Mouse (Mus musculus): ENCODE data around the gene Runx1. TPM values are rescaled to one million over a fixed set of nuclear protein-coding genes. Genes with fewer than 3 reads are reported as not detected.

Runx1 gene
- polyA plus RNA-seq, 1 experiment from 2014 or later = 4.5 TPM

GRCm38 (mm10) chr16:92685766-92686315 is 140.1 kb downstream of the Runx1 start:
- peaks cover 8% of the 10 kb centered on the region; the same call in 1 of the 2 replicates for H3K27me3 ChIP-seq (replicated peaks)
- H3K4me1 ChIP-seq = 0 out of 2 replicates have a peak, but pooled peaks cover 4% of the 10 kb centered on the region
- no peaks in the 10 kb centered on the region for H3K36me3 ChIP-seq
- H3K4me2 ChIP-seq (replicated peaks) = no peak overlapping the region
- no peak overlapping the region for H3K9ac ChIP-seq
- no peaks in the 10 kb centered on the region for H3K9me3 ChIP-seq
- ATAC-seq (ENCODE audit: low FRiP score, low read depth) = no peak
- WGBS = 55% methylated on average over 6 of the region's 6 CpGs
- no peak overlapping the region for H3K27ac ChIP-seq
- H3K4me3 ChIP-seq = no peak overlapping the region

DNA sequence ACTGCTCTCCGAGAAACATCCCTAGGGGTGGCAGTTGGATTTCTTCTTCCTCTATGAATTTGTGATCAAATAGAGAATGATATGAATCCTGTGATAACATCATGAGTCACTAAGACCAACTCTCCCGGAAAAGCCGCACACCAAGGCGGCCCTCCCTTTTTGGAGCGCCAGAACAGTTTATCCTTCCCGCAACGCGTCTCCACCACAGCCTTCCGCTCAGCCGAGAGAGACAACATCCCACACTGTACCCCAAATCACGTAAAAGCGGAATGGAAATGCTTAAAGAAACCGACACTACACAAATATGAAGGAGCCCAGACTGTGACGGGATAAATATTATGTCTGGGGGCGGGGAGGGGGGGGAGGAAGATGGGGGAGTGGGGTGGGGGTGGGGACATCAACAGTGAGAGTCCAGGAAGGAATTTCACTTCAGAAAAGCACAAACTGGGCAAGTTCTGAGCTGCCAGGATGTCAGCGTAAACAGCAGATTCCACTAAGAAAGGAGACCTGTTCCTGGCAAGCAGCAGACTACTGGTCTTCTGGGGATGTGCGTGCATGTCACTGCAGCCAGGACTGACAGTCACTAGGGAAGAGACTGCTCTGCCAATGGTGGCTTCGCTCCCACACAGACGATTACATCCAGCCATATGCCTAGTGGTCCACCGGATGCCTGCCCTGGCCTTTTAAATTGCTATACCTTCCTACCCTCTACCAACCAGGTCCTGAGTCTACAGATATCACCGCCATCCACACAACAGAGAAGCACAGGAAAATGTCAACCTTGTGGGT is 141.3 kb downstream of the Runx1 start:
- no peaks in the 10 kb centered on the region for H3K36me3 ChIP-seq
- H3K27me3 ChIP-seq (replicated peaks) = 0 out of 2 replicates have a peak, but pooled peaks cover 8% of the 10 kb centered on the region
- H3K4me2 ChIP-seq (replicated peaks) = no peak overlapping the region
- no peak for ATAC-seq (ENCODE audit: low FRiP score, low read depth)
- H3K9ac ChIP-seq = no peak overlapping the region
- H3K9me3 ChIP-seq = no peaks in the 10 kb centered on the region
- 0 out of 2 replicates have a peak, but pooled peaks cover 4% of the 10 kb centered on the region for H3K4me1 ChIP-seq
- H3K4me3 ChIP-seq = no peak overlapping the region
- no peak overlapping the region for H3K27ac ChIP-seq
- WGBS = 79% methylated on average over 21 of the region's 21 CpGs

DNA sequence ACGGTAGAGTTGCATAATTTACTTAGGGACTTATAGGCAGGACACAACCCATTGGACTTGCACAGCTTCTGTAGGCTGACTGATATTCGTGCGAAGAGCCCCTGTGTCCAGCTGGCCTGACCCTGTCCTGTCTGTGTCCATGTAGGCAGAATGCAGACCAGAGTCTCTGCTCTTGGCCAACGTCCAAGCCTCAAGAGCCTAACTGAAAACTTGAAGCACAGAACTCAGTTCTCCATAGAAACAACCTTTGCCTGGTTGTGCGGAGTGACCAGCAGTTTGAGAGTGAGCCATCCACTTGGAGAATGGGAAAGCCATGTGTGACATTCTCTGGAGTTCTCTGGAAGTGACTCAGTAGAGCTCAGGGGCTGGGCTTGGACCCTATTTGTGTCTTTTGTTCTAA is 149.3 kb downstream of the Runx1 start:
- H3K4me2 ChIP-seq (replicated peaks) = no peak overlapping the region
- no peaks in the 10 kb centered on the region; the same call in 1 of the 2 replicates for H3K27me3 ChIP-seq (replicated peaks)
- no peak overlapping the region for H3K27ac ChIP-seq
- H3K4me1 ChIP-seq = 0 out of 2 replicates have a peak, but pooled peaks cover 3% of the 10 kb centered on the region
- no peak overlapping the region for H3K4me3 ChIP-seq
- no peak for ATAC-seq (ENCODE audit: low FRiP score, low read depth)
- no peaks in the 10 kb centered on the region for H3K9me3 ChIP-seq
- H3K36me3 ChIP-seq = no peaks in the 10 kb centered on the region
- WGBS = 95% methylated on average over 5 of the region's 5 CpGs
- H3K9ac ChIP-seq = no peak overlapping the region

DNA sequence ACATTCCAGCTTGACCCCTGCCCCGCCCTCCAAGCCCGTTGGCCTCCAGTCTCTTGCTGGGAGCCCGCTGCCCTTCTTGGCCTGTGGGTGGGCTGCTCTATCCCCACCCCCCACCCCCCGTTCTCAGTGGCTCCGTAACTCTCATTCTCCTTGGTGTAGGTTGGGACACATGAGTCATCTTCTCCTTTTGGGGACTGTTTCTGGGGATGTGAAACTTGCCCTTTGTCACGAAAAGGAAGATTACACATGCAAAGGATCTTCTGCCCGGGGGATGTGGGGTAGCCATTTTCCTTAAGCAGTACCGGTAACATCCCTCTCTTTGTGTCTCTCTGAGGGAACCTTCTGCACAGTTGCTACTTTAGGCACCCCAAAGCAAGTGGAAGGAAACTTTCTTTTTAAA is 150.3 kb downstream of the Runx1 start:
- Histone ChIP-seq H3K27ac (no peak overlapping the region), H3K9me3 (no peaks in the 10 kb centered on the region), H3K4me3 (no peak overlapping the region), H3K27me3 (replicated peaks) (no peaks in the 10 kb centered on the region; the same call in 1 of the 2 replicates), H3K9ac (no peak overlapping the region), H3K4me2 (replicated peaks) (no peak overlapping the region), H3K4me1 (0 out of 2 replicates have a peak, but pooled peaks cover 3% of the 10 kb centered on the region), H3K36me3 (no peaks in the 10 kb centered on the region)
- 56% methylated on average over 8 of the region's 8 CpGs for WGBS
- no peak for ATAC-seq (ENCODE audit: low FRiP score, low read depth)

DNA sequence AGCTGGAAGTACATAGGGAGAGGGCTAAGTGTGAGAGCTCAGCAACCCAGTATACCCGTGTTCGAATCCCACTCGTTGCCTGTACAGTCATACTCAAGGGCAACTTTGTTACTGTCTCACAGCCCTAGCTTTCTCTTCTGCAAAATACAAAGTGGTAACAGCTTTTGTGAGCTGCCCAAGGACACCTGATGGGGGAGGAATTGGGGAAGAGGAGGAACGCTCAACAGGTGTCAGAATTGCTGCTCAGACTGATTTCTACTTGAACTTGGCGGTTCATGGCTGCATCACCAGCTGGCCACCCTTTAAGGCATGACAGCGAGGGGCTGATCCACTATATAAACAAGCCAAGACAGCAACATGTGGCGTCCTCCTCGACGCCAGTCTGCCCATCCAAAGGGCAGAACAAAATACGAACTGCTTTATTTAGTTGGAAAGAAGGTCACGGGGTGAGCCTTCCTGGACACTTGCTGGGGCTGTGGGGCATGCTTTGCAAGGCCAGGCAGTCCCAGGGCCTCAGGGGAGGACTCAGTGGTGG is 151.0 kb downstream of the Runx1 start:
- H3K4me1 ChIP-seq = 0 out of 2 replicates have a peak, but pooled peaks cover 3% of the 10 kb centered on the region
- no peaks in the 10 kb centered on the region for H3K36me3 ChIP-seq
- H3K9ac ChIP-seq = no peak overlapping the region
- no peak for ATAC-seq (ENCODE audit: low FRiP score, low read depth)
- no peak overlapping the region for H3K4me3 ChIP-seq
- no peaks in the 10 kb centered on the region for H3K9me3 ChIP-seq
- H3K27me3 ChIP-seq (replicated peaks) = no peaks in the 10 kb centered on the region; the same call in 1 of the 2 replicates
- H3K27ac ChIP-seq = no peak overlapping the region
- 79% methylated on average over 11 of the region's 11 CpGs for WGBS
- no peak overlapping the region for H3K4me2 ChIP-seq (replicated peaks)

DNA sequence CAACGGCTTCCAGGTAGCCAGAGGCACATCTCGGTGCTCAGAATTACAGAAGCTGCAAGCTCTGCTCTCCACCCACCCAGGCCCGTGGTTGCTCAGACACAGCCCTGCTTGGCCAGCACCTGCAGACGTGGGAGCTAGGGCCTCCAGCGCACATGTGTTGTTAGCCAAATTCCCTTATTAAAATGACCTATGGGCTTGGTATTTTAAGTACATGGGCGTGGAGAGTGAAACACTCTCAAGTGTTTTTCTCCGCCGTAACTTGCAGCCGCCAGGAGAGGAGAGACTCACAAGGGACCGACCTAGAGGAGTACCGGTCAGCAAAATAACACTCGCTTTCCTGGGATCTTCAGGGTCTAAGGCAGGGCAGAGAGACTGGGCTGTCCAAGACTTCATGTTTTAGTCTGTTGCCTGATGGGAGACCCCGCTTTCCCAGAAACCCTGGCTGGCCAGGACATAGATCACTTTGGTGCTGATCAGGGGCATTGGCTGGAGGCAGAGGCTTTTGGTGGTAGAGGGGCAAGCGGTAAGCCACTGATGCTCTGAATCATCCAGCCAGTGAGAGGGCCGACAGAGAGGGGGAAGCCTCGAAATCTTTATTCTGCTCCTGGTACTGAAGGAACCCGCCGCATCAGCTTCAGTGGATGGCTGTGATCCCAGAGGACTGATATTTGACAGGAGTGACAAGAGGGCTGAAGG is 151.7 kb downstream of the Runx1 start:
- Histone ChIP-seq H3K9ac (no peak overlapping the region), H3K4me1 (0 out of 2 replicates have a peak, but pooled peaks cover 3% of the 10 kb centered on the region), H3K4me3 (no peak overlapping the region), H3K36me3 (no peaks in the 10 kb centered on the region), H3K27ac (no peak overlapping the region), H3K4me2 (replicated peaks) (no peak overlapping the region), H3K27me3 (replicated peaks) (no peaks in the 10 kb centered on the region; the same call in 1 of the 2 replicates), H3K9me3 (no peaks in the 10 kb centered on the region)
- 75% methylated on average over 18 of the region's 18 CpGs for whole genome bisulfite sequencing
- ATAC-seq (ENCODE audit: low FRiP score, low read depth) = no peak

DNA sequence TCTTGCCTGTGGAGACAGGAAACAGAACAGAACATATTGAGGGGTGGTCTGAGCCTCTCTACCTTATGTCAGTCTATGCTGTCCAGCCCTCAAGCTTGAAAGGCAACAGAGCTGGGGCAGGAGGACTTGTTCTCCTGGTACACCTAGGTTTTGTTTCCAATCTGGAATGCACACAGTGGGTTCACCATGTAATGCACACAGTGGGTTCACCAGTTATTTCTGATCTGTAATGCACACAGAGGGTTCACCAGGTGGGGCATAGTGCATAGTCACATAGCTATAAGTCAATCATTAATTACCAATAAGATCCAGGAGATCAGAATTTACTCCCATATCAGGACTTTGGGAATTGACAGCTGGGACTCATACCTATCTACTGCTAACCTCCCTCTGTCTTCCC is 157.1 kb downstream of the Runx1 start:
- H3K4me3 ChIP-seq = no peak overlapping the region
- no peak overlapping the region for H3K27ac ChIP-seq
- no peaks in the 10 kb centered on the region for H3K9me3 ChIP-seq
- no peaks in the 10 kb centered on the region for H3K36me3 ChIP-seq
- H3K4me1 ChIP-seq = no peaks in the 10 kb centered on the region
- H3K4me2 ChIP-seq (replicated peaks) = no peak overlapping the region
- H3K9ac ChIP-seq = no peak overlapping the region
- ATAC-seq (ENCODE audit: low FRiP score, low read depth) = no peak
- H3K27me3 ChIP-seq (replicated peaks) = no peaks in the 10 kb centered on the region

- Histone ChIP-seq H3K4me3 (no peak overlapping the region), H3K9ac (no peak overlapping the region), H3K4me2 (replicated peaks) (no peak overlapping the region), H3K27ac (no peak overlapping the region), H3K36me3 (no peaks in the 10 kb centered on the region), H3K4me1 (no peaks in the 10 kb centered on the region), H3K27me3 (replicated peaks) (no peaks in the 10 kb centered on the region), H3K9me3 (no peaks in the 10 kb centered on the region)
- WGBS = 81% methylated on average over 7 of the region's 7 CpGs
- no peak for ATAC-seq (ENCODE audit: low FRiP score, low read depth)
These were observed 164.2 kb downstream of the Runx1 start for GRCm38 (mm10) chr16:92661757-92662156.

DNA sequence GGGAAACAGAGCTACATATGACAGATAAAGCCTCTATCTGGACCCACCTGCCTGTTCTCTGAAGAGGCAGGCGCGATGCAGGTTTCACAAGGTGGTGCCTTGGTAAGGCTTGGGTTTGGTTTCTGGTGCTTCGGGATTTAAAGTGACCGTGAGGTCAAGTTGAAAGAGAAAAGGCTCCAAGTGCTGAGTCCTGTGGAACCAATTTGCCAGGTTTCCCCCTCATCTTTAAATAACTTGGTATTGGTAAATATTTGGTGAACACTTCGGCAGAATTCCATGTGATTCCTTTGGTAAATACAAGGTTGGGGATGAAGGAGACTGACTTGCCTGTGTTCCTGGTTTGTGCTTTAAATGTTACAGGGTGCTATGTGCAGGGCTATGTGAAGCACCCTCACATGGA is 169.2 kb downstream of the Runx1 start:
- Histone ChIP-seq H3K27me3 (replicated peaks) (no peaks in the 10 kb centered on the region), H3K9ac (no peak overlapping the region), H3K4me1 (peaks cover 6% of the 10 kb centered on the region; the same call in 1 of the 2 replicates), H3K4me3 (no peak overlapping the region), H3K36me3 (no peaks in the 10 kb centered on the region), H3K4me2 (replicated peaks) (no peak overlapping the region), H3K9me3 (no peaks in the 10 kb centered on the region), H3K27ac (no peak overlapping the region)
- no peak for ATAC-seq (ENCODE audit: low FRiP score, low read depth)
- 95% methylated on average over 5 of the region's 5 CpGs for WGBS

DNA sequence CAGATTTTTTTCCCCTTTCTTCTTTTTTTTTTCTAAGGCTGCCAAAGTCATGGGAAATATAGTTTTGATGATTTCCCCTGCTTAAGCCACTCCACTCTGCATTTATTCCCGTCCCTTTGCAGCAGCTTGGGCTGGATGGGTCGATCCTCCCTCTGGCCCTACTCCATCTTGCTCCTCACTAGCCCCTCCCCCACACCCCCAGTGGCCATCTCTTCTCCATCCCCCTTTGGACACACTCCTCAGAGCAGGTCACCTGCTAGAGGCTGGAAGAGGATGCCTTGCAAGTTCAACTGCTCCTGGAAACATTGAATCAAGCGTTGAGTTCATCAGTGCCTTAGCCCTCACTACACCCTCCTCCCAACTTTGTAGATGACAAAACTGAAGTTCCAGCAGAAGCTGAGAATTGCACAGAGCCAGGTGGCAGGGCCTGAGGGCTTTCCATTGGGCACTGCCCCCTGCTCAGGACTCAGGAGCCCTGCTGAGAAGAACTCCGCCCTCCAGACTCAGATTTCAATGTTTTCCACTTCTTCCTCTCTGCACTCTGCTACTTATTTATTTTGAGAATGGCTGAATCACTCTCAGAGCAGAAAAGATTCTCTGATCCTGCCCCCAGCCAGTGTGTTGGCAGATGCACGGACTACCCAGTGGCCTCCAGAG is 171.5 kb downstream of the Runx1 start:
- ATAC-seq (ENCODE audit: low FRiP score, low read depth) = no peak
- H3K4me1 ChIP-seq = peaks cover 6% of the 10 kb centered on the region; the same call in 1 of the 2 replicates
- 48% methylated on average over 5 of the region's 5 CpGs for WGBS
- H3K27ac ChIP-seq = no peak overlapping the region
- H3K9me3 ChIP-seq = no peaks in the 10 kb centered on the region
- H3K27me3 ChIP-seq (replicated peaks) = no peaks in the 10 kb centered on the region
- H3K9ac ChIP-seq = no peak overlapping the region
- no peak overlapping the region for H3K4me3 ChIP-seq
- H3K4me2 ChIP-seq (replicated peaks) = no peak overlapping the region
- no peaks in the 10 kb centered on the region for H3K36me3 ChIP-seq

DNA sequence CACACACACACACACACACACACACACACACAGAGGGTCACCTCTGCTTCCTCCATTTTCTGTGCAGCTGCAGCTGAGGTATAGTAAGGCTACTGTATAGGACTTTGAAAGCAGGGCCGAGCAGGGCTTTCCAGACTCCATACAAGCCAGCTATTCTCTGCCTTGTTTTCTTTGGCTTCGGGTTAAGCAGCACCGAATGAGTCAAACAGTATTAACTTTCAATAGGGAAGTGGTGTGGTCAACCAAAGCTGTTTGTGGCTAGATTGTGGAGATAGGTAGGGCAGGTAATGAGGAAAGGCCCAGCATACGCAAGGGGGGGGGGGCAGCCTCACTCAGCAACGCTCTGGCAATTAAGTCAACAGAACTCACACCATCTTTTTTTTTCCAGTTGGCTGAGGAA is 172.1 kb downstream of the Runx1 start:
- H3K9ac ChIP-seq = no peak overlapping the region
- no peaks in the 10 kb centered on the region for H3K9me3 ChIP-seq
- ATAC-seq (ENCODE audit: low FRiP score, low read depth) = no peak
- 68% methylated on average over 5 of the region's 5 CpGs for WGBS
- H3K27me3 ChIP-seq (replicated peaks) = no peaks in the 10 kb centered on the region
- peaks cover 6% of the 10 kb centered on the region; the same call in 1 of the 2 replicates for H3K4me1 ChIP-seq
- no peaks in the 10 kb centered on the region for H3K36me3 ChIP-seq
- H3K4me3 ChIP-seq = no peak overlapping the region
- no peak overlapping the region for H3K27ac ChIP-seq
- no peak overlapping the region for H3K4me2 ChIP-seq (replicated peaks)

GRCm38 (mm10) chr16:92651256-92651655 is 174.7 kb downstream of the Runx1 start:
- ATAC-seq (ENCODE audit: low FRiP score, low read depth) = no peak
- Histone ChIP-seq H3K36me3 (no peaks in the 10 kb centered on the region), H3K27me3 (replicated peaks) (no peaks in the 10 kb centered on the region), H3K4me1 (peaks cover 6% of the 10 kb centered on the region; the same call in 1 of the 2 replicates), H3K9me3 (no peaks in the 10 kb centered on the region), H3K9ac (no peak overlapping the region), H3K27ac (no peak overlapping the region), H3K4me2 (replicated peaks) (no peak overlapping the region), H3K4me3 (no peak overlapping the region)
- 90% methylated on average over 3 of the region's 3 CpGs for WGBS
